Mouse (Mus musculus): ENCODE measurements at regions not wholly inside any gene's neighbourhood (a gene's known extent, or its start where the extent isn't known, plus 50 kb on each side); places are given as distances from the start of the nearest gene placed in this dataset.

DNA sequence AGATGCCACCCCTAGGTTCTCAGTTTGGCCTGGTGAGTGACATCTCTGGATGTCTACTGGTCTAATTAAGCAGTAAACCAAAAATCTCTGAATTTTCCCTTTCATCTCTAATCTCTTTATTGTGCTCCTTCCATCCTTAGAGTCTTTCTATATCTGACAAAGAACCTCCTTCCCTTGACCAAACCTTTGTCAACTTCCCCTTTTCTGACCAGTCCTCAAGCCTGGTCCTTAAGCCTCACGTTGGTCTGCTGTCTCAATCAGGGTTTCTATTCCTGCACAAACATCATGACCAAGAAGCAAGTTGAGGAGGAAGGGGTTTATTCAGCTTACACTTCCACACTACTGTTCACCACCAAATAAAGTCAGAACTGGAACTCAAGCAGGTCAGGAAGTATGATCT, 116.4 kb upstream of the Tab2 start:
- DNase-seq (ENCODE audit: low spot score): no peak

- no peak for DNase-seq (ENCODE audit: low spot score)
Measured at GRCm38 (mm10) chr10:8071858-8072257, 115.8 kb upstream of the Tab2 start.

DNA sequence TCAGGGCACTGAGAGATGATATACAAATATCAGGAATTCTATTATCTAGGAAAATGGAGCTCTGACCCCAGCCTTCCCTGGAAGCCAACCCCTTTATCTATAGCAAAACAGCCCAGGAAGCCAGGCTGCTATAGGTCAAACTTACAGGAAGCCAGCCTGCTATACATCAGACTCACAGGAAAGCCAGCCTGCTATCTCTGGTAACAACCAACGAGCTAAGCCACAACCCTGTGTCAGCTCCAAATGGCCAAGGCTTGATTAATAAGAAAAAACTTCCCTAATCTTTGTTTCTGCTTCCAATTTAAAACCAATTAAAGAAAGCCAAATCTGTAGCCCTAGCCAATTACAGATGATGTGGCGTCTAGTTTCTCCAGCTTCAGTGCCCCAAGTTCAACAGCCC, 114.4 kb upstream of the Tab2 start:
- no peak for DNase-seq (ENCODE audit: low spot score)

GRCm38 (mm10) chr10:8066926-8067325, 110.9 kb upstream of the Tab2 start:
- DNase-seq (ENCODE audit: low spot score): no peak

DNA sequence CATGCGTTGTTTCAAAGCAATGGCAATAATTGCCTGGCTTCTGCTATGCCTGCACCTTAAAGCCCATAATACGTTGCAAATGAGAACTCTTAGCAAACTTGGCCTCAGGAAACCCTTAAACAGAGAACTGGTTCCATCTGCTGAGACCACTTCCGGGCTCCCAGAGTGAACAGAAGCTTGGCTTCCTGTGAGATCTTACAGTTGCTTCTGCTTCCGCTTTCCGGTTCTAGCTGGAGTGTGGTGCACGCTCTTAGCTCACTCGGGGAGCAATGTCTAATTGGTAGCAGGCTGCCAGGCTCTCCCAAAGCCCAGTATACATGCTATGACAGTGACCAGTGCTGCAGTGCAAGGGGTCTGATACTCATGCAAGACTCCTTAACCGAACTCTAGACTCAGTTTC, 109.7 kb upstream of the Tab2 start:
- DNase-seq (ENCODE audit: low spot score): peak; percentile 6

- no peak for DNase-seq (ENCODE audit: low spot score)
Measured at GRCm38 (mm10) chr10:8064281-8064680, 108.3 kb upstream of the Tab2 start.

DNA sequence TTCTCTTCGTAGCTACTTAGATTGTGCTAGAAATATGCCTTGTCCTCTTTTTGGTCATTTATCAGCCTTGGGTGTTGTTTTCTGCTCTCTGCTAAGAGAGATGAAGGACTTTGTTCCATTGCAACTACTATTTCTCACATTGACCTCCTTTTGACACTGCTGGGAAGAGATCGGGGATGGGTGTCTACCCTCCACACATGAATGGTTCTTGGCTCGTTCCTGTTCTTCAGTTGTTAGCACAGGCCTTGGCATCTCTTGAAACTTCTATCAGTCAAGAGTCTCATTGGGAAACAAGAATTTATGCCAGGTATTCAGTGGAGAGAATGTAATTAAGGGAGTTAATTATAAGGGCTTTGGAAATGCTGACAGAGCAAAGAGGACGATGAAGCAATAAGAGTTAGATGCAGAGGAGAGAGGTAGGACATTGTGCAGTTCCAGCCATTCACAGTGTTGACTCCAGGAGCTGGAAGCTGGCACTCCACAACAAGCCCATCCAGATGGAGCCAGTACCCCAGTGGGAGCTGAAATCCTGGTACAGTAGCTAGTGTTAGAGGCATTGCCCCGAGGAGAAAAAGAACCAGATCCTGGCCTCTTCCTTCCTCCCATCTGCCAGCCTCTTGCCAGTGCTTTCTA, 107.5 kb upstream of the Tab2 start:
- no peak for DNase-seq (ENCODE audit: low spot score)

DNA sequence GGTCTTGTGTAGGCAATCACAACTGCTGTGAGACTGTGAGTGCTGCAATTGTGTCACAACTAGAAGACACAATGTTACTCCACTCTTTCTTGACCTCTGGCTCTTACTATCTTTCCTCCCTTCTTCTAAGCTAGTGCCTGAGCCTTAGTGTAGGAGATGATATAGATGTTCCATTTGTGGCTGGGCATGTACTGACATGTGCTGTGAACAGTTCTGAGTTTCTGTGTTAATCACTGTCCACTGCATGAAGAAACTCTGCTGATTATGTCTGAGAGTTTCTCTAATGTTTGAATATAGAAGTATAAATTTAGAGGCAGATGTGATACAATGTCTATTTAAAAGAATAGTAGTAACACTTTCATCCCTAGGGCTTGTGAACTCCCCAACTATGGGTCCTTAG, 105.0 kb upstream of the Tab2 start:
- DNase-seq (ENCODE audit: low spot score): no peak

DNA sequence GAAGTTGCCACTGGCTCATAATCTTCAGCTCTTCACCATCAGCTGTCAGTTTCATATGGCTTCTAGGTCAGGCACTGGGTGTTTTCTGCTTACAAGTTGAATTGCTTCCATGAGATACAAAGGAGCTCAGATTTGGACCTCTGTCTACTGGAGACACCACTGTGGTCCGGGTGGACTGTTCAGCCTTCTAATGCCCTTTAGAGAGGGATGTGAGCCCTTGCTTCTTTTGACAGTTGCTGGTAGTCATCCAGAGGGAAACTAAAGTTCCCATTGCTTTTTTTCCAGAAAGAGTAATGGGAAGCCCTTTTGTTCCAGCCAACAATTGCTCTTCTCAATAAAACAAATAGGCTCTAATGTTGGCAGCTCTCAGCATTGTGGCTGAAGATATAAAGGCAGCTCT, 103.7 kb upstream of the Tab2 start:
- DNase-seq (ENCODE audit: low spot score): no peak

- DNase-seq (ENCODE audit: low spot score): no peak
Measured at GRCm38 (mm10) chr10:8057855-8058254, 101.8 kb upstream of the Tab2 start.

DNA sequence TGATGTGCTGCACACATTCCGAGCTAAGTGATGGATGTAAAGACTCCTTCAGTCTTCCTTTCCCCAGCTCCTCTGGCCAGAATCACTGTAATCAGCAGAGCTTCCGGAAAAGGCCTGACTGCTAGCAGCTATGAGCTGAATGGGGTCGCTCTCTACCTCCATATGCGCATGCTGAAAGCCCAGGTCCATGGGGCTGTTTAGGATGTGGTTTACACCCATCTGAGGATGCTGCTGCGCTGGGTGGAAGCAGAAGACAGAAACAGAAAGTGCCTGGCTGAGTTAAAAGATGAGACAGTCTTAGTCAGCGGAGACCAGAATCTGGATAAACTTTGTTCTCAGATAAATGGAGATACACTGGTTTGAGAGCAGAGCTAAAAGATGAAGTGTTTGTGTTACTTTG, 99.3 kb upstream of the Tab2 start:
- no peak for DNase-seq (ENCODE audit: low spot score)

DNA sequence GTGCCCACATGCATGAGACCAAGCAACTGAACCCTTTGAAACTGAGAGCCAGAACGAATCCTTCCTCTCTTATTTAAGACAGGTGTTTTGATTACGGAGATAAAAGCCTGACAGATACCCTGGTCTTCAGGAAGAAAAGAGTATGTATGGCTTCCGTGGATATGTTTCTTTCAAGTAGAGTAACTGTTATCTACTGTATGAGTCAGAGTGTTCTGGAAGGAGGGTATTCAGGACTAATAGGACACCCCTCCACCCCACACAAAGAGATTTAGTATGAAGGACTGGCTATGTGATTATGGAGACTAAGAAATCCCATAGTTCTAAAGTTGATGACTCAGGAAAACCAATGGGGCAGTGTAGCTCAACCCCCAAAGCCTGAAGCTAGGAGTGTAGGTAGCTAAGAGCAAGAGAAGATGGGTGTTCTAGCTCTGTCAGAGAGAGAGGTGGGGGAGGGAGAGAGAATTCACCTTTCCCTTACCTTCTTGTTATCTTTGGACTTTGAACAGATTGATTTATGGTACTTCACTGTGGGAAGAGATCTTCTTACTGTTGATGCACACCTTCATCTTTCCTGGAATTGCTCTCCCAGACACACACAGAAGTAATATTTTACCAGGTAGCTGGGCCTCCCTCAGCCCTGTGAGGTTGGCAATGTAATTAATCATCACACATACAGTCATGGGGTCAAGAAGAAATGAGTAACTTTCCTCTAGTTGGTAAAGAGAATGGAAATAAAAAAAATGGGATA, 87.6 kb upstream of the Tab2 start:
- DNase-seq (ENCODE audit: low spot score): no peak

DNA sequence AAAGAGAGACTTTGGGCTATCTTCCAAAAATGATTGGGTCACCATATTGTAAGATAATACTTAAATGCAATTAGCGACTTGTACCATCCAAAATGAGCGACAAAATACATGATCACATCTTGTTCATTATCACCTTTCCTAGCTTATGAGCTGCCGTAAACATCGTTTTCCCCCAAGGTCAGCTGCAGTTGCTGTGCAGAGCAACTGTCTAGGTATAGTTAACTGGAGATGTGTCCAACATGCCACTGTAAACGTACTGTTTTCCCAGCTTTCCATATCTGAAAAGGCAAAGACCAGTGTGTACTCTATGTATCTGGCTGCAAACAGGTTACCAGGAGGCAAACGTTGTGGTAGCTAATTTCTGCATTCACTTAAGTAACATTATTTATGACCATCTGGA, 86.3 kb upstream of the Tab2 start:
- DNase-seq (ENCODE audit: low spot score): no peak

- DNase-seq (ENCODE audit: low spot score): no peak
Measured at GRCm38 (mm10) chr10:8041790-8042189, 85.8 kb upstream of the Tab2 start.

DNA sequence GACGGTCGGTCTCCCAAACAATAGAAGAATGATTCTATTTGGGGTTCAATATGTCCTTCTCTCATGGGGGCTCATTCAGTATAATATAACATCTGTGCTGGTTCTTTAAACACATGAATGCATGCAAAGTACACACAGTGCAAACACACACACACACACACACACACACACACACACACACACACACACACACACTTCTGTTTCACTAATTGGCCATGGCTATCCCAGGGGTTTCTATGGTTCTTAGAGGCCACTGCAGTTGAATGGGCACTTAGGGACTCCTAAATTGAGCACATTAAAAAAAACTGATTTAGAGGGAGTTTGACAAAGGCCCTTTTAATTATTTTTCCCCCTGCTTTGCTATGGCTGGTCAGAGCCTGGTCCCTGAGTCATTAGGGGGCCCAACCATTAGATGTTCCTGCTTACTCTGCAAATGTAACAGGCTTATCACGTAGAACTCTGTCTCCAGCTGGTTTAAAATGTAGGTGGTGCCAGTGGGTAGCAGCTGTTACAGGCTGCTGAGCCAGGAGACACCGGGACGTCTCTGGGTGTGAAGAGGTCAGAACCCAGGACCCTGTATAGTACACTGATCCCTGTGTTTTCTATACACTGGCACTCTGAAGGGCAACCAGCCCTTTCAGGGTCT, 82.1 kb upstream of the Tab2 start:
- DNase-seq (ENCODE audit: low spot score): no peak

GRCm38 (mm10) chr10:8036293-8036692, 80.3 kb upstream of the Tab2 start:
- no peak for DNase-seq (ENCODE audit: low spot score)

GRCm38 (mm10) chr10:8035310-8035709, 79.3 kb upstream of the Tab2 start:
- no peak for DNase-seq (ENCODE audit: low spot score)

DNA sequence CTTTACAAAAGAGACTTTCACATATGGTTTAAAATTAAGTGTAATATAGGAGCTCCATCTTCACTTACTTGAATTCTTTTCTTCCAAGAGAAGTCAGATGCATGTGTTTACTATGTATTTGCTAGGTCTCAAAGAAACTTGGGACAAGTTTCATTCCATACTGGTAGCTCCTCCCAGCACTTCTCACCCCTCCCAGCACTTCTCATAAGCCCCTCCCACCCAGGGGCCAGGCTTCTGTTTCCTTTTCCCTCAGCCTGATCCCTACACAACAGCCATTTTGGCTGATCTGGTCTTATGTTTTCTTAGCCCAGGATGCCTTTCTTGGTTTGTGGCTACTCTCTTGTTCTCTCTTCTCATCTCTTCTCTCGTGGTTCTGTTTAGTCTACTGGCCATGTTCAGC, 76.2 kb upstream of the Tab2 start:
- no peak for DNase-seq (ENCODE audit: low spot score)

GRCm38 (mm10) chr10:8028840-8029239, 72.8 kb upstream of the Tab2 start:
- DNase-seq (ENCODE audit: low spot score): no peak

- DNase-seq (ENCODE audit: low spot score): no peak
Measured at GRCm38 (mm10) chr10:8027023-8027422, 71.0 kb upstream of the Tab2 start.

DNA sequence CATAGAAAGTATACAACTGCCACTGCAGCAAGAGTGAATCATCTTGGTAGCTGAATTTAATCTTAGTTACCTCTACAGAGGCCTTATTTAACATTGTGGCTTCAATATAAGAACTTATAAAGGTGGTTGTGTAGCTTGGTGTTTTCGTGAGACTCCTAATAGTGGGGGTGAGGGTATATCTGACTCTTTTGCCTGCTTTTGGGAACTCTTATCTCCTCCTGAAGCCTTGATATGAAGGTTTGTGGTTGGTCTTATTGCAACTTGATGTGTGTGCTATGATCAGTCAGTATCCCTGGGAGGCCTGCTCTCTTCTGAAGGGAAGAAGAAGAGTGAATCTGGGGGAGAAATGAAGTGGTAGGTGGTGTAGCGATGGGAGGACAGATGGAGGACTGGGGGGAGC, 67.7 kb upstream of the Tab2 start:
- DNase-seq (ENCODE audit: low spot score): no peak

- no peak for DNase-seq (ENCODE audit: low spot score)
Measured at GRCm38 (mm10) chr10:8021971-8022370, 65.9 kb upstream of the Tab2 start.

DNA sequence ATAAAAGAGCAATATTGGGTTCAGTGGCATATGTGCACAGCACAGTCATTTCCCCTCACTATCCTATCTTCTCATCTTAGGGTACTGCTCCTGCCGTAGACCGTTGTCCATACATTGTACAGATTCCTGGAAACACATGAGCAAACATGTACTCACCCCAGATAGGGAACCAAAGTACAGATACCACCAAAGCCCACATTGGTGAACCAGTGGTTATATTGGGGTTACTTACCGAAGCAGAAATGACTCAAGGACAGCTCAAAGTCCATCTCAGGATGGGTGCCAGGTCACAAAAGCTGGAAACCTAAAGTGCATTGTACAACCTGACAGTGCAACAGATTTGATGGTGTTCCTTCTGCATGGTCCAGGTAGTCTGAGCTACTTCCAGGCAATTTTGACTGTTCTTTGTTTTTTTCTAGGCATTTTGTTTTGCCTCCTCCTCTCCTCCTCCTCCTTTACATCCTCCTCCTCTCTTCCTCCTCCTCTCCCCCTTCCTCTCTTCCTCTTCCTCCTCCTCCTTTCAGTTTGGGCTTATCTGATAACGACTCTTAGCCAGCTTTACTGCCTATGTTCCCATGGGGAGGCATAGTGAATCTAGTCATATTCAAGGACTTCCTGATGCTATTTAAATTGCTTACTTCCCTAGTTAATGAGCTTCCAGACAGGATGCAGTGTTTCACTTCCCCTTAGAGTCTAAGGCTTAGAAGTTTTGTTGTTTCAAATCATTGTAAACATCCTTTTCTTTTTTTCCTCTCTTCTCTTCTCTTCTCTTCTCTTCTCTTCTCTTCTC, 65.1 kb upstream of the Tab2 start:
- DNase-seq (ENCODE audit: low spot score): no peak

Measured in spleen, adult 12 weeks (tissue).